Mouse (Mus musculus): Measurements from ENCODE around the gene Flcn. TPM values are rescaled to one million over a fixed set of nuclear protein-coding genes. Genes with fewer than 3 reads are reported as not detected.

The Flcn gene
- total and polyA plus RNA-seq, 2 experiments from 2014 or later = 43.3 to 46.9 TPM

- Histone ChIP-seq H3K4me1 (ENCODE audit: control insufficient read depth, insufficient read depth) (peaks cover 7% of the 10 kb centered on the region), H3K9ac (replicated peaks; ENCODE audit: low read depth, low read length) (no peak overlapping the region), H3K27ac (ENCODE audit: low read depth) (no peak overlapping the region), H3K36me3 (replicated peaks; ENCODE audit: control insufficient read depth, insufficient read depth, low read length) (peaks cover 84% of the 10 kb centered on the region), H3K27me3 (ENCODE audit: control insufficient read depth, insufficient read depth, low read length) (no peaks in the 10 kb centered on the region), H3K9me3 (replicated peaks; ENCODE audit: control insufficient read depth, low read length) (no peaks in the 10 kb centered on the region), H3K4me3 (ENCODE audit: low read depth, low read length) (no peak overlapping the region), H3K4me2 (ENCODE audit: low read depth, low read length) (no peak overlapping the region)
- no peak for DNase-seq (ENCODE audit: low spot score)
- no peak for ATAC-seq (ENCODE audit: insufficient read depth, low read depth)
- WGBS = 88% methylated on average over 22 of the region's 22 CpGs
- no peak for TF ChIP-seq CTCF (IDR thresholded peaks at IDR 0.05; ENCODE audit: low read depth)
- no peak for TF ChIP-seq EP300 (IDR thresholded peaks at IDR 0.05; ENCODE audit: low read depth)
These were observed 5.3 kb downstream of the Flcn start for GRCm38 (mm10) chr11:59804409-59805110.

DNA sequence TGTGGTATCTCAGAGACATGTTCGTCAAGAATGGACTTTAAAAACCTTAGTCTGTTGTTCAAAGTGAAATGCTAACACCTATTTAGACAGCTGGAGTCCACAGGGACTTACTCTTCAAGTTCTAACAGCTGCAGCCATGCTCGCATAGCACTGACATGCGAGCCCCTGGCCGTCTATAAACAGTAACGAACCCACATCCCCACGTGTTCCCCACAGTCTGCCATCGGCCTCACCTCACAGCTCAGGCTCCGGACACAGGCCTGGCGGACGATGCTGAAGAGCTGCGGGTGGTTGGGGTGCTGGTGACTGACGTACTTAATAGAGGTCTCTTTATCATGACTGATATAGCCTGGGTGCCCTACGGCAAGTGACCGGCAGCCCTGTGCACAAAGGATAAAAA, 6.3 kb downstream of the Flcn start:
- H3K4me3 ChIP-seq (ENCODE audit: low read depth, low read length) = no peak overlapping the region
- H3K4me1 ChIP-seq (ENCODE audit: control insufficient read depth, insufficient read depth) = peaks cover 5% of the 10 kb centered on the region
- H3K27me3 ChIP-seq (ENCODE audit: control insufficient read depth, insufficient read depth, low read length) = no peaks in the 10 kb centered on the region
- ATAC-seq (ENCODE audit: insufficient read depth, low read depth) (no peak), DNase-seq (ENCODE audit: low spot score) (no peak)
- H3K36me3 ChIP-seq (replicated peaks; ENCODE audit: control insufficient read depth, insufficient read depth, low read length) = peaks cover 94% of the 10 kb centered on the region
- no peak overlapping the region for H3K9ac ChIP-seq (replicated peaks; ENCODE audit: low read depth, low read length)
- no peak overlapping the region for H3K27ac ChIP-seq (ENCODE audit: low read depth)
- 73% methylated on average over 14 of the region's 14 CpGs for WGBS
- no peak overlapping the region for H3K4me2 ChIP-seq (ENCODE audit: low read depth, low read length)
- TF ChIP-seq EP300 (IDR thresholded peaks at IDR 0.05; ENCODE audit: low read depth) (no peak), CTCF (IDR thresholded peaks at IDR 0.05; ENCODE audit: low read depth) (no peak)
- H3K9me3 ChIP-seq (replicated peaks; ENCODE audit: control insufficient read depth, low read length) = no peaks in the 10 kb centered on the region

GRCm38 (mm10) chr11:59801881-59802280, 7.9 kb downstream of the Flcn start:
- Histone ChIP-seq H3K4me1 (ENCODE audit: control insufficient read depth, insufficient read depth) (no peaks in the 10 kb centered on the region), H3K27me3 (ENCODE audit: control insufficient read depth, insufficient read depth, low read length) (no peaks in the 10 kb centered on the region), H3K4me2 (ENCODE audit: low read depth, low read length) (no peak overlapping the region), H3K4me3 (ENCODE audit: low read depth, low read length) (no peak overlapping the region), H3K9me3 (replicated peaks; ENCODE audit: control insufficient read depth, low read length) (no peaks in the 10 kb centered on the region), H3K27ac (ENCODE audit: low read depth) (no peak overlapping the region), H3K36me3 (replicated peaks; ENCODE audit: control insufficient read depth, insufficient read depth, low read length) (peaks cover 100% of the 10 kb centered on the region), H3K9ac (replicated peaks; ENCODE audit: low read depth, low read length) (no peak overlapping the region)
- no peak for TF ChIP-seq EP300 (IDR thresholded peaks at IDR 0.05; ENCODE audit: low read depth)
- no peak for TF ChIP-seq CTCF (IDR thresholded peaks at IDR 0.05; ENCODE audit: low read depth)
- WGBS = 89% methylated on average over 8 of the region's 8 CpGs
- no peak for DNase-seq (ENCODE audit: low spot score)
- ATAC-seq (ENCODE audit: insufficient read depth, low read depth) = no peak

DNA sequence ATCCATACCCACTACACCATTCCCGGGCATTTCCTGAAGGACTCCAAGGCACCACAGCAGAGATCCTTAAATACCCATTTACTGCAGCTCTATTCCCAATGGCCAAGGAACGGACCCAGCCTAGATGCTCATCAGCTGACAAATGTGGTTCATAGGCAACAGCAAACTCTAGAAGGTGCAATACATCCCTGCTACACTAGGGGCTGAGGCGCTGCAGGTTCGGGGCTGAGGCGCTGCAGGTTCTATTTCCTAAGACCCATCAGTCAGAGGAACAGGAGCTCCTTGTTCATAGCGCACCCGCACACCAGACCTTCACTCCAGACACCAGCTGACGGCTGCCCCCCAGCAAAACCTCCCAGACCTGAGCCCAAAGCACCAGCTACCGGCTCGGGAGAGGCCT, 9.4 kb downstream of the Flcn start:
- H3K27me3 ChIP-seq (ENCODE audit: control insufficient read depth, insufficient read depth, low read length) = no peaks in the 10 kb centered on the region
- 94% methylated on average over 10 of the region's 10 CpGs for WGBS
- ATAC-seq (ENCODE audit: insufficient read depth, low read depth) (no peak), DNase-seq (ENCODE audit: low spot score) (no peak)
- no peak overlapping the region for H3K9ac ChIP-seq (replicated peaks; ENCODE audit: low read depth, low read length)
- no peak for TF ChIP-seq EP300 (IDR thresholded peaks at IDR 0.05; ENCODE audit: low read depth)
- no peak for TF ChIP-seq CTCF (IDR thresholded peaks at IDR 0.05; ENCODE audit: low read depth)
- H3K4me2 ChIP-seq (ENCODE audit: low read depth, low read length) = no peak overlapping the region
- peaks cover 100% of the 10 kb centered on the region for H3K36me3 ChIP-seq (replicated peaks; ENCODE audit: control insufficient read depth, insufficient read depth, low read length)
- no peaks in the 10 kb centered on the region for H3K9me3 ChIP-seq (replicated peaks; ENCODE audit: control insufficient read depth, low read length)
- H3K4me1 ChIP-seq (ENCODE audit: control insufficient read depth, insufficient read depth) = no peaks in the 10 kb centered on the region
- H3K27ac ChIP-seq (ENCODE audit: low read depth) = no peak overlapping the region
- no peak overlapping the region for H3K4me3 ChIP-seq (ENCODE audit: low read depth, low read length)

DNA sequence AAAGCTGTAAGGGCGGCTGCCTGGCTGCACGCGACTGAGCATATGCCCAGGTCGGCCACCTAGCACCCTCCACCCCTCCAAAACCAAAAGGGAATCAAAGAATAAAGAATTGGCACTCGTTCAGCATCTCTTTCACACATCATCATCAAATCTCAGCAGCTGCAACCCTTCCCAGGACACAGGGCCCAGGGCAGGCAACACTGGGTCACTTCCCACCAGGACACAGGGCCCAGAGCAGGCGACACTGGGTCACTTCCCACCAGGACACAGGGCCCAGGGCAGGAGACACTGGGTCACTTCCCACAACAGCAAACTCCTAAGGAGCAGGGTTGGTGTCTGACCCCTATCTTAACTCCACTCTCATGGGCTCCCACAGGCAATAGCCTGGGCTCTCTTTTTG, 16.4 kb downstream of the Flcn start:
- TF ChIP-seq EP300 (IDR thresholded peaks at IDR 0.05; ENCODE audit: low read depth) = no peak
- no peak for TF ChIP-seq CTCF (IDR thresholded peaks at IDR 0.05; ENCODE audit: low read depth)
- Histone ChIP-seq H3K4me3 (ENCODE audit: low read depth, low read length) (no peak overlapping the region), H3K4me2 (ENCODE audit: low read depth, low read length) (no peak overlapping the region), H3K27me3 (ENCODE audit: control insufficient read depth, insufficient read depth, low read length) (no peaks in the 10 kb centered on the region), H3K9me3 (replicated peaks; ENCODE audit: control insufficient read depth, low read length) (no peaks in the 10 kb centered on the region), H3K4me1 (ENCODE audit: control insufficient read depth, insufficient read depth) (no peaks in the 10 kb centered on the region), H3K36me3 (replicated peaks; ENCODE audit: control insufficient read depth, insufficient read depth, low read length) (peaks cover 73% of the 10 kb centered on the region), H3K9ac (replicated peaks; ENCODE audit: low read depth, low read length) (no peak overlapping the region), H3K27ac (ENCODE audit: low read depth) (no peak overlapping the region)
- WGBS = 87% methylated on average over 6 of the region's 6 CpGs
- no peak for DNase-seq (ENCODE audit: low spot score)
- no peak for ATAC-seq (ENCODE audit: insufficient read depth, low read depth)

DNA sequence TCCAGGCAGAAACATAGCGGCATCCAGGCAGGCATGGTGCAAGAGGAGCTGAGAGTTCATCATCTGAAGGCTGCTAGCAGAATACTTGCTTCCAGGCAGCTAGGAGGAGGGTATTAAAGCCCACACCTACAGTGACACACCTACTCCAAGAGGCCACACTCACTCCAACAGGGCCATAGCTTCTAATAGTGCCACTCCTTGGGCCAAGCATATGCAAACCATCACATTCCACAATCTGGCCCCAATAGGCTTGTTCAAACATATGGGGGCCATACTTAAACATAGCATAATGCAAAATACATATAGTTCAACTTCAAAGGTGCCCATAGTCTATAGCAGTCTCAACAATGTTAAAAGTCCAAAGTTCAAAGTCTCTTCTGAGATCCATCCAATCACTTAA, 20.5 kb downstream of the Flcn start:
- TF ChIP-seq EP300 (IDR thresholded peaks at IDR 0.05; ENCODE audit: low read depth) (no peak), CTCF (IDR thresholded peaks at IDR 0.05; ENCODE audit: low read depth) (no peak)
- Histone ChIP-seq H3K36me3 (replicated peaks; ENCODE audit: control insufficient read depth, insufficient read depth, low read length) (peaks cover 32% of the 10 kb centered on the region), H3K9me3 (replicated peaks; ENCODE audit: control insufficient read depth, low read length) (no peaks in the 10 kb centered on the region), H3K4me3 (ENCODE audit: low read depth, low read length) (no peak overlapping the region), H3K9ac (replicated peaks; ENCODE audit: low read depth, low read length) (no peak overlapping the region), H3K27me3 (ENCODE audit: control insufficient read depth, insufficient read depth, low read length) (no peaks in the 10 kb centered on the region), H3K4me1 (ENCODE audit: control insufficient read depth, insufficient read depth) (0 out of 2 replicates have a peak, but pooled peaks cover 4% of the 10 kb centered on the region), H3K4me2 (ENCODE audit: low read depth, low read length) (no peak overlapping the region), H3K27ac (ENCODE audit: low read depth) (no peak overlapping the region)
- DNase-seq (ENCODE audit: low spot score) (no peak), ATAC-seq (ENCODE audit: insufficient read depth, low read depth) (no peak)
- WGBS = 81% methylated on average over 1 of the region's 1 CpGs

All from heart, postnatal 0 days (tissue).